Mouse (Mus musculus): ENCODE results near the gene Srgn.

Srgn gene

GRCm38 (mm10) chr10:62530183-62530582 lies 2.9 kb upstream of the Srgn start:
- in situ Hi-C loops (cut with MboI, MseI), result loop anchor here in 1 of 2 experiments (25.0 kb wide), 1 partner anchor 568 kb away; no protein-coding TSS in a partner anchor

GRCm38 (mm10) chr10:62522346-62522950 lies 4.8 kb downstream of the Srgn start:
- in situ Hi-C loops (cut with MboI, MseI), result no loop called here

GRCm38 (mm10) chr10:62521763-62522162 lies 5.5 kb downstream of the Srgn start:
- in situ Hi-C loops (cut with MboI, MseI), result no loop called here

GRCm38 (mm10) chr10:62520911-62521310 lies 6.3 kb downstream of the Srgn start:
- in situ Hi-C loops (cut with MboI, MseI), result no loop called here

GRCm38 (mm10) chr10:62517511-62517910 lies 9.7 kb downstream of the Srgn start:
- in situ Hi-C loops (cut with MboI, MseI), result no loop called here

- in situ Hi-C loops (cut with MboI, MseI), result no loop called here
Observed at GRCm38 (mm10) chr10:62512855-62513254, 14.4 kb downstream of the Srgn start.

GRCm38 (mm10) chr10:62511528-62511927 lies 15.7 kb downstream of the Srgn start:
- in situ Hi-C loops (cut with MboI, MseI), result no loop called here

- in situ Hi-C loops (cut with MboI, MseI), result loop anchor here (5.0 kb wide), 1 partner anchor 33 kb away; no protein-coding TSS in a partner anchor
Observed at GRCm38 (mm10) chr10:62509032-62509656, 18.1 kb downstream of the Srgn start.

- in situ Hi-C loops (cut with MboI, MseI), result loop anchor here (5.0 kb wide), 1 partner anchor 34 kb away; no protein-coding TSS in a partner anchor
Observed at GRCm38 (mm10) chr10:62508459-62508858, 18.8 kb downstream of the Srgn start.

GRCm38 (mm10) chr10:62507591-62508308 lies 19.5 kb downstream of the Srgn start:
- in situ Hi-C loops (cut with MboI, MseI), result loop anchor here (5.0 kb wide), 1 partner anchor 35 kb away; no protein-coding TSS in a partner anchor

- in situ Hi-C loops (cut with MboI, MseI), result loop anchor here (5.0 kb wide), 1 partner anchor 35 kb away; no protein-coding TSS in a partner anchor
Observed at GRCm38 (mm10) chr10:62507071-62507470, 20.2 kb downstream of the Srgn start.

GRCm38 (mm10) chr10:62506019-62506556 lies 21.2 kb downstream of the Srgn start:
- in situ Hi-C loops (cut with MboI, MseI), result loop anchor here (5.0 kb wide), 1 partner anchor 36 kb away; no protein-coding TSS in a partner anchor

GRCm38 (mm10) chr10:62505224-62505983 lies 21.8 kb downstream of the Srgn start:
- in situ Hi-C loops (cut with MboI, MseI), result loop anchor here (5.0 kb wide), 1 partner anchor 37 kb away; no protein-coding TSS in a partner anchor

- in situ Hi-C loops (cut with MboI, MseI), result no loop called here
Observed at GRCm38 (mm10) chr10:62503836-62504628, 23.2 kb downstream of the Srgn start.

GRCm38 (mm10) chr10:62503353-62503752 lies 23.9 kb downstream of the Srgn start:
- in situ Hi-C loops (cut with MboI, MseI), result no loop called here

GRCm38 (mm10) chr10:62501951-62502350 lies 25.3 kb downstream of the Srgn start:
- in situ Hi-C loops (cut with MboI, MseI), result no loop called here

GRCm38 (mm10) chr10:62500916-62501615 lies 26.2 kb downstream of the Srgn start:
- in situ Hi-C loops (cut with MboI, MseI), result no loop called here

- in situ Hi-C loops (cut with MboI, MseI), result no loop called here
Observed at GRCm38 (mm10) chr10:62500088-62500915, 26.9 kb downstream of the Srgn start.

- in situ Hi-C loops (cut with MboI, MseI), result loop anchor here in 1 of 2 experiments (10.0 kb wide), 1 partner anchor 283 kb away; no protein-coding TSS in a partner anchor
Observed at GRCm38 (mm10) chr10:62491681-62492080, 35.6 kb downstream of the Srgn start.

Data from T-helper 17 cell (primary cell).